Mouse (Mus musculus) cerebellum, adult 2 months (tissue): ENCODE data around the gene Dnm3. TPM values are rescaled to one million over a fixed set of nuclear protein-coding genes. Genes with fewer than 3 reads are reported as not detected.

ENCODE experiments used
- DNase-seq, 2 experiments: peaks; one replicate each; pipeline ENCODE4 v3.0.0; 2021
- H3K27ac ChIP-seq: fragments of 200-500 bp; 2 replicates; pipeline ENCODE4 v1.5.1; 2012; ENCODE audit warnings: low read length, control low read depth, inconsistent platforms; ENCODE audit not compliant: insufficient read depth
- H3K27me3 ChIP-seq: fragments of 200-500 bp; 2 replicates; pipeline ENCODE4 v1.6.1; 2012; ENCODE audit warnings: inconsistent platforms, mild to moderate bottlenecking, low read length, moderate library complexity; ENCODE audit not compliant: control insufficient read depth, insufficient read depth
- H3K4me1 ChIP-seq: fragments of 200-500 bp; 2 replicates; pipeline ENCODE4 v1.6.1; 2011; ENCODE audit warnings: low read length; ENCODE audit not compliant: control insufficient read depth, insufficient read depth
- H3K4me3 ChIP-seq: fragments of 200-500 bp; replicated peaks from 2 replicates; pipeline ENCODE3; 2011; ENCODE audit warnings: mild to moderate bottlenecking, low read depth, low read length, control low read depth; ENCODE audit not compliant: insufficient read depth
- CTCF ChIP-seq: fragments of 200-500 bp; IDR thresholded peaks from 2 replicates; pipeline ENCODE4 v1.5.1; 2011; ENCODE audit warnings: low read depth, mild to moderate bottlenecking, control low read depth, low read length, moderate library complexity, borderline replicate concordance; ENCODE audit not compliant: insufficient read depth
- POLR2A ChIP-seq: fragments of 200-500 bp; IDR thresholded peaks from 2 replicates; pipeline ENCODE4 v1.6.1; 2011; ENCODE audit warnings: low read length, control low read depth, borderline replicate concordance; ENCODE audit not compliant: insufficient read depth
- WGBS: fragments of 180-500 bp; shearing (Covaris S2); methylation state at CpG from one replicate; pipeline ENCODE4 v1.1.7; 2018; 5-methylcytosine and 5-hydroxymethylcytosine counted together
- polyA plus RNA-seq: library from polyadenylated mRNA; depleted of rRNA; stranded (reverse); fragments of >200 nt; gene quantifications from 2 replicates; pipeline ENCODE4 v1.2.3, GENCODE M21; 2012

The Dnm3 gene
- polyA plus RNA-seq, 1 experiment, result 93.6 TPM

DNA sequence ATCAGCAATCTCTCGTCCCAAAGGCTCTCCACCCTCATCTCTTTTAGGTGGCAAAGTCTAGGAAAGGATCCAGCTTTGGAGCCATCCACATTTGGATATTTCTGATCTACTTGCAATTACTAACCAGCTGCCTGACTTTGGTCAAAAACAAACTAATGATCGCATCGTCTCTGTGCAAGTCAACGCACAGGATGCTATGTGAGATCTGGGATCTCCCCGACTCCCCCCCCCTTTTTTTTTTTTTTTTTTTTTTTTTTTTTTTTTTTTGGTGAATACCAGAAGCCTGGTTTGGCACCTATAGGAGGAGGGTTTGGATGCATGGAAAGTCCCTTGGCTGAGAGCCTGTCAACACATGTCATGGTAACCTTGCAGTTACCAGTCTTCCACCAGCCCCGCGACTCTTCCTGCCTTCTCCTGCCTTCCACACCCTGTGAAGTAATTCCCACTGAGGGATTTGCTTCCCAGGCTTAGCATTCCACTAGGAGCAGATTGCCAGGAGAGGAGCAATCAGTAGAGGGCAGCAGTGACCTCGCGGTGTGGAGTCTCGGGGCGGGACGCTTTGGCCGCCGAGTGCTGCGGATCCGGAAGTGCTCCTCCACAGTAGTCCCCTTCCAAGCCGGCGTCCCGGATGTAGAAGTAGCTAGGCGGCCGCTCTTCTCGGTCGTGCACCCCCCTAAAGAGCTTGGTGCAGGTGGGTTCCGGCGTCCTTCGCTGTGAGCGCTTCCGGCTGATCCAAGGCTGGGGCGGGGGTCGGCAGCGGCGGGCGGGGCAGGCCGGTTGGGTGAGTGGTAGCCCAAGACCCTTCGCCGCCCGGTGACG, 509.0 kb downstream of the Dnm3 start, which contains the start of gene Pigc:
Pigc (plus strand) TSS at position 598 of the 819 bp plus-strand sequence.
- TF ChIP-seq POLR2A (peak; percentile 59; the same call in 1 of the 2 replicates), CTCF (peak; percentile 78)
- H3K4me3 ChIP-seq, result peak within 1 kb of the TSS; percentile 87
- no peak within 1 kb of the TSS; the same call in 1 of the 2 replicates for H3K27ac ChIP-seq
- under 1% methylated on average over 38 of the region's 38 CpGs for WGBS
- peaks cover 3% of the 10 kb centered on the region for H3K4me1 ChIP-seq
- DNase-seq, result peak; percentile 93 to 95
- H3K27me3 ChIP-seq, result no peaks in the 10 kb centered on the region

DNA sequence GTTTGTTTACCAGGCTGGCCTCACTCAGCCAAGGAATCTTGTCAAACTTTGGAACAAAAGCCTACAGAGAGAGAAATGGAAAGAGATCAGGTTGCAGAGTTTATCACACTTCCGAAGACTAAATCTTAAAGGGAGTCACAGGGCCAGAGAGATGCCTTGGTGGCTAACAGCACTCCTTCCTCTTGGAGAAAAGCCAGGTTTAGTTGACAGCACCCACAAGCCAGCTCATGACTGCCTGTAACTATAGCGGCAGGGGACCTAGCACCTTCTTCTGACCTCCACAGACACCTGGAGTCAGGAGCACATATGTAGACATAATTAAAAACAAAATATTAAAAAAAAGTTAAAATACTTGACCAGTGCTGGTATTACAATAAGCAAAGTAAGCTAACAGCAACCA, 509.9 kb downstream of the Dnm3 start:
- H3K4me1 ChIP-seq, result peaks cover 3% of the 10 kb centered on the region
- 83% methylated on average over 2 of the region's 2 CpGs for WGBS
- no peaks in the 10 kb centered on the region for H3K27me3 ChIP-seq
- TF ChIP-seq CTCF, result no peak
- TF ChIP-seq POLR2A, result no peak
- no peak overlapping the region for H3K27ac ChIP-seq
- no peak for DNase-seq
- H3K4me3 ChIP-seq, result no peak overlapping the region

DNA sequence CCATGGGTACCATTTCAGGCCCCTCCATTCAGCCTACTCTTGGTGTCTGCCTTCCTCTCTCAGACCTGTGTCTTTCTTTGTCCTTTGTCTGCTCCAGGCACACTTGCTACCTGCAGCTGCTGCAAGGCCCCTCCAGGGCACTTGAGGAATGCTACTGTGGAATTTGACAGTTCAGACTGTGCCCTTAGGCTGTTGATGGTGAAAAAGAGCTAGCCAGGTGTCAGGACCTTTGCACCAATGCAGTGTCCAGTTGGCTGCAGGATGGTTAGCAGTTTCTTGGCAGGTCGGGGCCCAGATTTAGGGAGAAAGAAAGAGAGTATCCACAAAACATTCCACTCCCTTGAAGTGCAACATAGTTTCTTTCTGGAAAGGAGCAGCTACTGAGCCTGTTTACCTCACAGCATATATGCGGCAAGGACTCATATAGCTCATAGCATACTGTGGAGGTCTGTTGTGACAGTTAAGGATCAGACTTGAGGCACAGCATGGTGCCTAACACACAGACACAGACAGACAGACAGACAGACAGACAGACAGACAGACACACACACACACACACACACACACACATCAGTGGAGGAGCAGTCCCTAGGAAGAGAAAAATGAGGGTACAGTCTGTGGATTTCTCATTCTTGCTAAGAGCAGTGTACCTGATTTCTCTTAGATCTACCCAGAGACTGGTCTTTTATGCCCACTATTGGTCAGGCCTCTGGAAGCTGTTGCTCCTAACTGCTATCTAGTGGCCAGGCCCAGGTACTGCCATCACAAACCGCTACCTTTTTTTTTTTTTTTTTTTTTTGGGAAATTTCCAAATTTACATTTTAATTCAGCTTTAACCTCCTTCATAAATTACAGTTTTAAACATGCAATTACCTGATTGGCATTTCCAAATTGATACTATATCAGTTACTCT, 515.1 kb downstream of the Dnm3 start:
- no peak for DNase-seq
- H3K4me1 ChIP-seq, result no peaks in the 10 kb centered on the region; the same call in 1 of the 2 replicates
- no peak for TF ChIP-seq POLR2A
- TF ChIP-seq CTCF, result peak; percentile 41; the same call in 1 of the 2 replicates
- H3K27me3 ChIP-seq, result no peaks in the 10 kb centered on the region
- 53% methylated on average over 3 of the region's 3 CpGs for WGBS
- H3K4me3 ChIP-seq, result no peak overlapping the region
- no peak overlapping the region for H3K27ac ChIP-seq

DNA sequence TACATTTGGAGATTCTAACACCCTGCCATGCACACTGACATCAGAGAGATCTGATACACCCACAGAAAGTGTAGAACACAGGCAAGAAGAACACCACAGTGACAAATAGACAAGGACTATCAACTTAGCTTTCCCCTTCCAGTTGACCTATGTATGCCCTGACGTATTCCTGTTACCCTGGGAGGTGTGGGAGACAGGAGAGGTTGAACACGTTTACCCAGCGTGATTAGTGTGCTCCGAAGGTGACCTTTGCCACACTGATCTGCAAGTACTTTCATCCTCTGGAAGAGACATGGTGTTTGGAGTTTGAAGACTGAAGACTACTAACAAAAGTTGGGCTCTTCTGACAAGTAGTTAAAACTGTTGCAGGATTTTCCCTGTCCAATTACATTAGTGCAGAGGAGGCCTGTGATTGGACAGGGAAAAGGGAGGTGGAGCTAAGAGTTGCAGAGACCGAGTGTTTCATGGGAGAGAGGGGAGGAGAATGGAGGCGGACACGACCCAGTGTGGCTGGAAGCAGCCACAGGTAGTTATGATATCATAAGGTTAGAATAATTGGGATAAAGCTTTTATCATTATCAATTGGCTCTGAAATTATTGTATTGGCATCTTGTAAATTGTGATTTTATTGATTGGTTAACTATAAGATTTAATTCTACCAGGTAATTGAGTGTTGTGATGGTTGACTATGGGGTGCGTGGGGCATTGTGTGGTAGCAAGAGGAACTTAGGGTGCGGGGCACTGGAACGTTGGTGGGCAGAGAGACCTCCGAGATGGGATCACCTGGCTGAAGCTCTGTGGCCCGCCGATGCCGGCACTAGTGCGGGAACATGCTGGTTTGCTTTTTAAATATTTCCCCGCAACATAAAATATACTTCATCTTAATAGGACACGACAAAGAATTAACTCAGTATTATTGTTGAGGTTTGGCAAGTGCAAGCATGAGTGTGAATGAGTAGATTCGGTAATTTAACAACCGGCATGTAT, 519.6 kb downstream of the Dnm3 start:
- TF ChIP-seq CTCF (no peak), POLR2A (no peak)
- Histone ChIP-seq H3K4me3 (no peak overlapping the region), H3K4me1 (no peaks in the 10 kb centered on the region), H3K27me3 (no peaks in the 10 kb centered on the region), H3K27ac (no peak overlapping the region)
- WGBS, result 86% methylated on average over 19 of the region's 19 CpGs
- DNase-seq, result no peak

DNA sequence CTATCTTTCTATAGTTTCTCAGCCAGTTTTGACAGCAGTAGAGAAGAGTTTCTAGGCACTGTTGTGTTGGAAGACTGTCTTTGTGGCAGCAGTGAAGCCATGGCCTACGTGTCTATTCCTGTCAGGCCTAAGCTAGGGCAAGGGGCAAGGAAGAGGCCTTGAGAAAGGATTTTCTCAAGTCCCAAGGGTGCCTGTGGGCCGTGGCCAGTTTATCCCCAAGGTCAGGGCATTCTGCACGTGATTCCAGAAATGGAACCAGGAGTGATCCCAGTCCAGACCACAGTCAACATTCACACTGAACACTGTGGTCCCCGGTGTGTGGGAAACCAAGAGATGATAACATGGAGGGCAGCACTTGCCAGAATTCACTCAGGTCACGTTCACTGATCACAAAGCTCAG, 522.0 kb downstream of the Dnm3 start:
- TF ChIP-seq POLR2A, result no peak
- TF ChIP-seq CTCF, result no peak
- 70% methylated on average over 5 of the region's 5 CpGs for WGBS
- DNase-seq, result no peak
- Histone ChIP-seq H3K27ac (no peak overlapping the region), H3K4me3 (no peak overlapping the region), H3K27me3 (no peaks in the 10 kb centered on the region), H3K4me1 (no peaks in the 10 kb centered on the region)

DNA sequence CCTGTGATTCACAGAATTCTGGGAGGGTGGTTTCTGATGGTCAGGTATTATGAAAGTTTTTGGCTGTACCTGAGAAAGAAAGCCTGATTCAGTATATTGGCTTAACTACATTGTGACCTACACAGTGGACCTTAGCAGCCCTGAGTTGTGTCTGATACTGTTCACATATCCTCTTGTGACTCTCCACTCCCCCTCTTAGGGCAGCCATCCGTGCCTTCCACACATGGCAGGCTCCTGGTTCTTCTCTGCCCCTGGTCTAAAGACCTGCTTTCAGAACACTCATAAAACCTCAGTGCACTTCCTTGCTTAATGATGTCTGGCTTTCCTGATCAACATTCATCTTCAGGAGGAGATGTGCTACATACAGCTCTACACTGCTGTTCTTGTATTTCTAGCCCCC, 525.2 kb downstream of the Dnm3 start:
- no peak for TF ChIP-seq POLR2A
- no peak for TF ChIP-seq CTCF
- Histone ChIP-seq H3K27ac (no peak overlapping the region), H3K4me3 (no peak overlapping the region), H3K4me1 (no peaks in the 10 kb centered on the region), H3K27me3 (no peaks in the 10 kb centered on the region)
- no peak for DNase-seq
- 56% methylated on average over 1 of the region's 1 CpGs for WGBS
